ENCODE assay signal across 16 mouse cellular contexts in genomic region chr17:47304463-47305199, GRCm38 (mm10).
A peak's percentile ranks its signal among the peaks of the same experiment; 100 is the strongest.
DNase-seq lines count a peak whose midpoint lies in the region; ATAC-seq and TF ChIP-seq lines count a peak whose summit lies in the region.
"Had no signal": no experiment of that assay in that cellular context is flagged by ENCODE, and none has a peak within 500 bp of the region (broad histone marks: within the 10 kb centered on the region; RNA-seq: fewer than 3 reads in every experiment).

No protein-coding gene starts in this region.

- H3K36me3 ChIP-seq in limb, embryonic 10.5 days, result 0 out of 2 replicates have a peak, but pooled peaks cover 8% of the 10 kb centered on the region
- H3K36me3 ChIP-seq in forebrain, embryonic 12.5 days (replicated peaks), result no peaks in the 10 kb centered on the region
- H3K36me3 ChIP-seq: hindbrain, embryonic 12.5 days had no signal

- no peak for ATAC-seq in forebrain, embryonic 12.5 days (ENCODE audit: low FRiP score)
- ATAC-seq: forebrain, embryonic 13.5 days had no signal

- H3K9me3 ChIP-seq in limb, embryonic 10.5 days (replicated peaks), result no peaks in the 10 kb centered on the region
- H3K9me3 ChIP-seq in forebrain, embryonic 12.5 days, result no peaks in the 10 kb centered on the region
- H3K9me3 ChIP-seq: embryonic facial prominence, embryonic 12.5 days; forebrain, embryonic 13.5 days; hindbrain, embryonic 12.5 days had no signal

- H3K4me3 ChIP-seq in limb, embryonic 10.5 days, result no peak overlapping the region
- H3K4me3 ChIP-seq in forebrain, embryonic 12.5 days (replicated peaks), result no peak overlapping the region
- H3K4me3 ChIP-seq: embryonic facial prominence, embryonic 12.5 days; forebrain, embryonic 13.5 days; hindbrain, embryonic 12.5 days; left cerebral cortex, adult 2 months had no signal

- 0 out of 2 replicates have a peak, but pooled peaks cover 4% of the 10 kb centered on the region for H3K4me1 ChIP-seq in limb, embryonic 10.5 days
- H3K4me1 ChIP-seq in forebrain, embryonic 12.5 days, result peaks cover 41% of the 10 kb centered on the region

- no peak overlapping the region for H3K27ac ChIP-seq in limb, embryonic 10.5 days
- no peak overlapping the region for H3K27ac ChIP-seq in forebrain, embryonic 12.5 days
- H3K27ac ChIP-seq: embryonic facial prominence, embryonic 12.5 days; forebrain, embryonic 13.5 days; left cerebral cortex, adult 2 months had no signal

- no peak for TF ChIP-seq POLR2A in brain, embryonic 14.5 days (IDR thresholded peaks at IDR 0.05; ENCODE audit: borderline replicate concordance, extremely low read depth, insufficient read depth, insufficient read length, poor library complexity, severe bottlenecking)

- no peaks in the 10 kb centered on the region for H3K27me3 ChIP-seq in limb, embryonic 10.5 days (ENCODE audit: low read depth, poor library complexity, severe bottlenecking)
- H3K27me3 ChIP-seq in forebrain, embryonic 12.5 days, result no peaks in the 10 kb centered on the region
- H3K27me3 ChIP-seq: embryonic facial prominence, embryonic 12.5 days; forebrain, embryonic 13.5 days; hindbrain, embryonic 12.5 days had no signal

- DNase-seq in gastrocnemius, adult 18-20 months (ENCODE audit: low spot score), result peak; percentile 29
- no peak for DNase-seq in gastrocnemius, adult 8-10 months (ENCODE audit: low spot score in 2 of 2)
- peak; percentile 41 for DNase-seq in lung, postnatal 10 days
- DNase-seq in lung, postnatal 25 days (ENCODE audit: low spot score), result no peak
- peak; percentile 39 for DNase-seq in brain, embryonic 14.5 days (ENCODE audit: low read depth)
- peak; percentile 54 for DNase-seq in retina, embryonic 14.5 days (ENCODE audit: low spot score)
- DNase-seq in limb, embryonic 10.5 days (ENCODE audit: low spot score), result no peak
- DNase-seq: cerebellum, postnatal 25 days; gastrocnemius, postnatal 10 days; kidney, adult 2 months; lung, embryonic 14.5 days had no signal

- 72% methylated on average over 8 of the region's 8 CpGs for WGBS in limb, embryonic 10.5 days
- whole genome bisulfite sequencing in forebrain, embryonic 12.5 days, result 44% methylated on average over 8 of the region's 8 CpGs

- H3K9ac ChIP-seq in forebrain, embryonic 12.5 days, result no peak overlapping the region
- H3K9ac ChIP-seq: embryonic facial prominence, embryonic 12.5 days; forebrain, embryonic 13.5 days; hindbrain, embryonic 12.5 days; lung, embryonic 14.5 days had no signal

- H3K4me2 ChIP-seq in forebrain, embryonic 12.5 days, result no peak overlapping the region
- H3K4me2 ChIP-seq: embryonic facial prominence, embryonic 12.5 days; forebrain, embryonic 13.5 days; hindbrain, embryonic 12.5 days; lung, embryonic 14.5 days had no signal

- TF ChIP-seq CTCF in brain, embryonic 14.5 days (IDR thresholded peaks at IDR 0.05; ENCODE audit: borderline replicate concordance, extremely low read depth, insufficient read depth, insufficient read length), result no peak

Comparison
In these comparisons a context has a peak if more than half of its experiments do, and no peak if none do; other contexts are left out.
1. DNase-seq: peak in gastrocnemius, adult 18-20 months (single experiment), lung, postnatal 10 days (single experiment), brain, embryonic 14.5 days (single experiment) and retina, embryonic 14.5 days (single experiment); none in gastrocnemius, adult 8-10 months (0 of 2), lung, postnatal 25 days (single experiment) and limb, embryonic 10.5 days (single experiment).